Mouse (Mus musculus) cortical plate, adult 2 months (tissue): ENCODE data around the gene Fbf1.

Experiments used
- CTCF ChIP-seq: fragments of 200-500 bp; IDR thresholded peaks from 2 replicates; pipeline ENCODE4 v1.5.1; 2011; ENCODE audit warnings: mild to moderate bottlenecking, control low read depth, low read length; ENCODE audit not compliant: insufficient read depth; ENCODE audit errors: extremely low read depth
- POLR2A ChIP-seq: fragments of 200-500 bp; IDR thresholded peaks from 2 replicates; pipeline ENCODE4 v1.6.1; 2011; ENCODE audit warnings: mild to moderate bottlenecking, low read length, control low read depth; ENCODE audit not compliant: insufficient read depth; ENCODE audit errors: extremely low read depth

- TF ChIP-seq CTCF (no peak), POLR2A (no peak)
Measured at GRCm38 (mm10) chr11:116138096-116138467, 29.9 kb downstream of the Fbf1 start.
